Mouse (Mus musculus) T-cell, adult 2 months (primary cell): ENCODE data around the gene Ldlrad1.

Source experiments
- DNase-seq: peaks from one replicate; pipeline ENCODE4 v3.0.0; 2022; ENCODE audit warnings: low spot score

The Ldlrad1 gene

DNA sequence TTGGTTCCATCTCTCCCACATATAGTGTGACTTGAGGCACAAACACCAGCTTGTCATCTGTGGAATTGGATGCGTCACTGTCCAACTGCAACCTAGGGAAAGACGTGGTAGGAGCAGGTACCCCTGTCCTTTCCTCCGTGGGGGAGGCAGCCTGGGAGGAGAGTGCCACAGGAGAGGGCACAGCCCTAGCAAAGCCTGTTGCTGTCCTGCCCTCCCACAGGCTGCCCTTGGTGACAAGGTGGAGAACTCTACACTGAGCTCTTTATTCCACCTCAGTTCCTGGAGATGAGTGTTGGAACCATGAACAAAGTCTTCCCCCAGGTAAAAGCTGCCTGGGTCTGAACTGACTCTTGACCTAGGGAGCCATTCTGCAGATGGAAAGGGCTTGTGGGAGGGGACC, at the start of gene Ldlrad1:
Gene Ldlrad1, plus strand, starts transcription at position 301 of the 400 bp plus-strand sequence.
- no peak for DNase-seq

- DNase-seq: no peak
Measured at GRCm38 (mm10) chr4:107160181-107160580, 48.8 kb upstream of the Ldlrad1 start.

DNA sequence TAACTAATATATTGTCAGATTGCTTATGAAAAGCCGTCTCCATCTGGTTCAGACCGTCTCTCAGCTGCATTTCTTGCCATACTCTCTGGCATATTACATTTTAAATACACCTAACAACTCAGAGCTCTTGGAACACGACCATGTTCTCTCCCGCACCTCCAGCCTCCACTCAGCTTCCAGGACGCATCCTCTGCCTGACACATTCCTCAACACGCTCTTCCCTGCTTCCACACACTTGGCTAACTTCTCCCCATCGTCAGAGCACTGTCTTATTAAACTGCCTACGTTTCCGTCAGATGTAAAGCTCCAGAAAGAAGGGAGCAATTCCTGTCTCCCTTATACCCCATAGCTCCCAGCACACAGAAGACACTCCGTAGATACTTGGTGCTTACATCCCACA, 45.6 kb upstream of the Ldlrad1 start:
- DNase-seq: no peak

- peak; percentile 67 for DNase-seq
Measured at GRCm38 (mm10) chr4:107163756-107164587, 45.0 kb upstream of the Ldlrad1 start.

DNA sequence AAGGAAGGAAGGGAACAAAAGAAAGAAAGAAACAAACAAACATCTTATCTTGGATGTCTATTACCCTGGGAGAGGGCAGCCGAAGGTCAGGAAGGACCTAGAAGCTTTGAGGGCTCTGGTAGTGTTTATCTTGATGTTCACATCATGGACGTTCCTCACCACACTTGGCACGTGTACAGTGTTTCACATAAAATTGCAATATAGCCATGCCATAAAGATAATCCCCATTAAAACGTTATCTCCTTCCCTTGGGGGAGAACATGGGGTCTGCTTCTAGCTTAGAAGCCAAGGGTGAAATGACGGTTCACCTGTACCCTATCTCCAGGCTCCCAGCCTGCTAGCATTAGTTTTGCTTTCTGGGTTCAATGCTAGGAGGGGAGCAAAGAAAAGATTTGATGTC, 42.3 kb upstream of the Ldlrad1 start:
- no peak for DNase-seq

GRCm38 (mm10) chr4:107167798-107168197, 41.2 kb upstream of the Ldlrad1 start:
- DNase-seq: no peak

DNA sequence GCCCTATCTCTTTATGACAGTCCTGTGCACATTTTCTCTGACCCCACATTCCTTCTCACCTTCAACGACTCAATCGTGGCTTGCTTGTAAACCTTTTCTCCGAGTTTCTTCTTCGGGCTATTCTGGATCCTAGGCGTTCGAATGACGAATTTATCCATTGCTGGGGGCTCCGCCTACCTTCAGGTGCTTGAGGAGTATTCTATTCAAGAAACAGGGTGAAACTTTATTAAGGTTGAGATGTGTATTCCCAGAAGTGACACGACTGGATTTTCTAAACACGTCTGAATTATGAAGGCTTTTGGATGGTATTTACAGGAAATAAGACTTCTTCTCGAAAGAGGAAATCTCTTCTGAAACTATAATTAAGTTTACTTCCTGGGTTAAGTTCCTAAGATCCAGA, 31.5 kb upstream of the Ldlrad1 start:
- DNase-seq: no peak

- peak; percentile 97 for DNase-seq
Measured at GRCm38 (mm10) chr4:107178182-107178829, 30.7 kb upstream of the Ldlrad1 start, which contains the start of gene Tmem59. Tmem59 (plus strand) TSS chr4:107178399.

DNA sequence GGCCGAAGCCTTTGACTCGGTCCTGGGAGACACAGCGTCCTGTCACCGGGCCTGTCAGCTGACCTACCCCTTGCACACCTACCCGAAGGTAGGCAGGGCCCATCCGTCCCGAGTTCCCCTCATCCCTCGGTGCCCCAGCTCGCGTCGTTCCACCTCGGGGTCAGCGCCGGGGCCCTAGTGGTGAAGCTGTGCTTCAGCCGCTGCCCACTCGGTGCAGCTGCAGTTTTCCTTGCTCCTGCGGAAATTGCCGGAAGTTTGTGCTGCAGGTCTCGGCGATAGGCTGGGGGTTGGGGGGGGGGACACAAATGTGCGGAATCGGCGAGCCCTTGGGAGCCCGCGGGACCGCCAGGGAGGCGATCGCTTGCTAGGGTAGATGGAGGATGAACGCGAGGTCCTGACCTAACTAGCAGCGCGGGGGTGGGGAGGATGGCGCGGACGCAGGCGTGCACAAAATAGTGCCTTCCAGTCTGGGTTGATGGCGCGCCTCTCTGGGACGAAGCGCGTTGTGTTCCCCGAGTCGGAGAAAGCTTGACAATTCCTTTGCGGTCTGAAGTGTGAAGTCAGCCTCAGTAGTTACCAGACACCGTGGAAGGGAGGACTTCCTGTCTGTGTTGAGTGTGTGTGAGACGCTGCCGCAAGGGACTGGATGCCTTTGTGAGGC, 30.0 kb upstream of the Ldlrad1 start, which contains the start of gene Tceanc2:
Gene Tceanc2, minus strand, starts transcription at position 287 of the 661 bp plus-strand sequence.
- peak; percentile 77 for DNase-seq

DNA sequence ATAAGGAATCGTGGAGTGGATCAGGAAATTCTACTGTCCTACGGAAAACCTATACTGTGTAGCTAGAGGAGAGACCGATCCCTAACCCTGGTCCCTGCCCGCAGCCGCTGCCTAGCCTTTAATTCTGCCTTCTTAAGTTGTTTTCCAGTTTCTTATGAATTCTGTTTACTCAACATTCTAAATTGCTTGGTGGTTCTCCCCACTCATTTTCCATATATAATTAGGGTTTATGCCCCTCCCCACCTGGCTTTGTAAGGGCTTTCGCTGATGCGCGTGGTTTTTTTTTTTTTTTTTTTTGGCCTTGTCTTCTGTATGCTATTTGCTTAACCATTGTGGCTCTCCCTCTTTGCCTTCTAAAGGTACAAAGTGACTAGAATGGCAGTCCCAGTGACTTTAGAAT, 29.4 kb upstream of the Ldlrad1 start:
- DNase-seq: no peak

GRCm38 (mm10) chr4:107180746-107181145, 28.2 kb upstream of the Ldlrad1 start:
- no peak for DNase-seq

GRCm38 (mm10) chr4:107181866-107182265, 27.1 kb upstream of the Ldlrad1 start:
- DNase-seq: no peak

DNA sequence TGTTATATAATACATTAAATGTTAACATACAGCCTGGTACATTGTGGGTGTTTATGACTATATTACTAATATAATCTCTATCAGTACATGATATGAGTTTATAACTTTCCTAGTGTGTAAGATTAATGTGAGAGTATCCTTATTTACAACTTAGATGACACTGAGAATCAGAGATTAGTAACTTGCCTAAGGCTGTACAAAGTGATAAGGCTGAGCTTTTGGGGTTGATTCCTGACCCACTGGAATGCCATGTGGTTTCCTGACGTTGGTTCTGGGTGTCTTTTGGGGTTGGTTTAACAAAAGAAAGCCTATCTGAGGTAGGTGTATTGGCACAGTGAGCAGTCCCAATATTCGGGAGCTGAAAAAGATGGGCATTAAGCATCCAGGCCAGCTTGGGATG, 26.2 kb upstream of the Ldlrad1 start:
- no peak for DNase-seq

GRCm38 (mm10) chr4:107183203-107183602, 25.8 kb upstream of the Ldlrad1 start:
- peak; percentile 10 for DNase-seq

GRCm38 (mm10) chr4:107185703-107186102, 23.3 kb upstream of the Ldlrad1 start:
- DNase-seq: no peak

- DNase-seq: no peak
Measured at GRCm38 (mm10) chr4:107193841-107194240, 15.1 kb upstream of the Ldlrad1 start.

- peak; percentile 23 for DNase-seq
Measured at GRCm38 (mm10) chr4:107196454-107196853, 12.5 kb upstream of the Ldlrad1 start.

DNA sequence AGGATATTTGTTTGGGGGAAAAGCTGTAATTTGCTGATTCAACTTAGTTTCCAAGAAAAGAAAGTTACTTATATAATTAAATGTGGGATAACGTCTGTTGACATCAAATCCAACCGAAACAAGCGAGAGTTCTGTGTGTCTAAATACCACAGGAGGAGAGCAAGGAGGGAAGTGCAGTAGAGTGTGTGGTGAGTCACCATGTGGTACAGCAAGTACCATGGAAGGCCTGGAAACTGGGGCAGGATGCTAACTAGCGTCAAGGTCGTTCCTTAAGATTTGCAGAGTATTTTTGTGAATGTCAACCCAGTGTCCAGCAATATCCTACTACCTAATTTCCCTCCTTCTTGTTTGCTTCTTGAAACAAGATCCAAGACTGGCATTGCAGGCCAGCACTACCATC, 10.9 kb upstream of the Ldlrad1 start:
- DNase-seq: no peak

- DNase-seq: peak; percentile 64
Measured at GRCm38 (mm10) chr4:107201779-107202178, 7.2 kb upstream of the Ldlrad1 start.

DNA sequence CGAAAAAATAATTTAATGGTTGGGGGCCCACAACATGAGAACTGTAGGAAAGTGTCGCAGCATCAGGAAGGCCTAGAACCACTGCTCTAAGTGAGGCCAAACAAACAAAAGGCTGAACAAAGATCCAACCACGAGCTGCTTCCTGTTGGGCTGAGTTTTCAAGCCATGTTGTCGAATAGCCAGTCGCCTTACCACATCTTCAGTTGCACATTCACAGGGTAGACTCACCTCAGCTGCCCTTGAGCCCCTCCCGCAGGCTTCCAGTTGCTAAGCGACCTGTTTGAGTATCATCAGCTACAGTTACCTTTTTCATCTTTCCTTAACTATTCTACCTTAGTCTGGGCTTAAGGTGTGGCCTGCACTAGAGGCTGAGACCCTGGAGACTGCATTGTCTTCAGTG, 6.0 kb upstream of the Ldlrad1 start:
- peak; percentile 73 for DNase-seq

DNA sequence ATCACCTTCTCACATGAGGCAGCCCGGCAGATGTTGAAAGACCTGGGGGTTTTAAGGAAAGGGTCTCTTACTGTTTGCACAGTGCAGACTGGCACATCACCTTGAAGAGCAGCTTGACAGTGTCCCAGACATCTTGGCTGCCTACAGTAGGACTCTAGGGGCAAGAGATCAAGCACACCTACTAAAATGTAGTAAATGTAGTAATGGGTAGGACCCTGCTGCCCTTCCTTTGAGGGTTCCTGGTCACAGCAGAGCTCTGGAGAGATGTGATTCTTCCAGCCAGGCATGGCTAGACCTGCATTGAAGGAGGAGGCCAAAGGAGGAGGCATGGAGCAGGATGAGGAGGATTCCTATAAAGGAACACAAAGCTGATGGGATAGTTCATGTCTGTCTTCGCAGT, 2.0 kb upstream of the Ldlrad1 start:
- no peak for DNase-seq

DNA sequence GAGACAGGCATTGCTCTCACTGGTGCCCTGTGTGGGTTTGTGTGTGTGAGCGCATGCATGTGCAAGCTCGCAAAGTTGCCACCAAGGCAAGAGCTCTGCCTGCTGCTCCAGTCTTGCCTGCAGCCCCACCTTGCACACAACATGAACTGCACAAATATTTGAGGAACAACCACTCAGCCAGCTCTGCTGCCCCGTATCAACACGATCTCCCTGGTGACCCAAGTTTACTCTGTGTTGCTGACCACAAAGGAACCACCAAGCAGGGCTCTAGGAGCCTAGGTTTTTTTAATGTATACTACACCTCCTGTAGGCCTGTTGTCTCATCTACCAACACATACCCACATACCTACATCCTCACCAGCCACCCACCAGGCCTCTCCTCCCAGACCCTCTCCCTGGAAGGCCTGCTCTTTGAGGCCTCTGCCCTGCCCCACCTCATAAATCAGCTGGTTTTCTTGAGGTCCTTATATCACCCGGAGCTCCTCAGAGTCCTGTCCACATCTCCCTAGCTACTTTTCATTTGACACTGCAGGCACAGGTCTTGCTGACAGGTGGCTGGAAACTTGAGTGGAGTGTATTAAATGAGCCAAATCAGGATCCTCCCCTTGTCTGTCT, 1.6 kb downstream of the Ldlrad1 start:
- DNase-seq: no peak
